Mouse (Mus musculus) hindbrain, embryonic 10.5 days (tissue): ENCODE results near the gene Rpl23. TPM values are rescaled to one million over a fixed set of nuclear protein-coding genes. Genes with fewer than 3 reads are reported as not detected.

Experiments
- DNase-seq: peaks from one replicate; pipeline ENCODE4 v3.0.0-alpha.2; 2017; ENCODE audit warnings: low spot score
- H3K27ac ChIP-seq: fragments of 300-500 bp; sonication (generic); 2 replicates; pipeline ENCODE4 v1.5.1; 2016; ENCODE audit warnings: mild to moderate bottlenecking, moderate library complexity
- H3K27me3 ChIP-seq: fragments of 300-500 bp; sonication (generic); 2 replicates; pipeline ENCODE4 v1.6.1; 2016; ENCODE audit warnings: mild to moderate bottlenecking; ENCODE audit not compliant: poor library complexity, insufficient read depth, severe bottlenecking
- H3K36me3 ChIP-seq: fragments of 300-500 bp; sonication (generic); 2 replicates; pipeline ENCODE4 v1.6.1; 2016; ENCODE audit warnings: mild to moderate bottlenecking, moderate library complexity
- H3K4me1 ChIP-seq: fragments of 300-500 bp; sonication (generic); replicated peaks from 2 replicates; pipeline ENCODE4 v1.6.1; 2016; ENCODE audit warnings: mild to moderate bottlenecking
- H3K4me3 ChIP-seq: fragments of 300-500 bp; sonication (generic); 2 replicates; pipeline ENCODE4 v1.5.1; 2016; ENCODE audit warnings: mild to moderate bottlenecking, moderate library complexity
- H3K9me3 ChIP-seq: fragments of 300-500 bp; sonication (generic); 2 replicates; pipeline ENCODE4 v1.6.1; 2016; ENCODE audit warnings: mild to moderate bottlenecking, moderate library complexity
- WGBS: fragments of 180-500 bp; shearing (Covaris S2); methylation state at CpG from one replicate; pipeline ENCODE4 v1.1.7; 2016; 5-methylcytosine and 5-hydroxymethylcytosine counted together
- polyA plus RNA-seq: library from polyadenylated mRNA; unstranded; fragments of >200 nt; fragmentation: Nextera tagmentation; extraction: Ambion mirVana; gene quantifications from 2 replicates; pipeline ENCODE4 v1.2.1, GENCODE M21; 2016

Gene Rpl23
- polyA plus RNA-seq, 1 experiment from 2014 or later, result 381 TPM

GRCm38 (mm10) chr11:97811569-97812362, 29.5 kb upstream of the Rpl23 start:
- no peak for DNase-seq
- Histone ChIP-seq H3K4me1 (peaks cover 97% of the 10 kb centered on the region), H3K4me3 (peak overlapping the region; percentile 27), H3K27me3 (no peaks in the 10 kb centered on the region), H3K27ac (peak overlapping the region; percentile 90), H3K9me3 (no peaks in the 10 kb centered on the region), H3K36me3 (peaks cover 55% of the 10 kb centered on the region)
- WGBS, result 29% methylated on average over 12 of the region's 13 CpGs

- WGBS, result 20% methylated on average over 3 of the region's 3 CpGs
These were observed 28.7 kb upstream of the Rpl23 start for GRCm38 (mm10) chr11:97810970-97811369.

DNA sequence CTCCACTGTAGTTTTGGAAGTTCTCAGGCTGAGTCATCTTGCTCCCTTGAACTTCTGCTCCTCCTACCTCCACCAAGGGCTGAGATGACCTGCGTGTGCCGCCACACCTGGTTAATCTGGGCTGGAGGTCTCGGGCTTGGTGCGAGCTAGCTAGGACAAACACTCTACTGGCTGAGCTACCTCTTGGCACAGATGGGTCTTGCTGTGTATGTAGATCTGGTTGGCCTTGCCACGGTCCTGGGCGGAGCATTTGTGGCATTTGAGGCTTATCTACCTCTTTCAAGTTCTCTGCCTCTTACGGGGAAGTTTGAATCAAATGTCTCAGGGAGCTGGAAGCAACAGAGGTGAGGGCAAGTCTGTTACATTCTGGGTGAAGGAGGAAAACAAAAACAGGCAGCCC, 28.1 kb upstream of the Rpl23 start:
- H3K4me1 ChIP-seq, result peaks cover 97% of the 10 kb centered on the region
- no peaks in the 10 kb centered on the region for H3K27me3 ChIP-seq
- WGBS, result 79% methylated on average over 7 of the region's 7 CpGs
- H3K4me3 ChIP-seq, result no peak overlapping the region
- peaks cover 47% of the 10 kb centered on the region for H3K36me3 ChIP-seq
- peak overlapping the region; percentile 17; the same call in 1 of the 2 replicates for H3K27ac ChIP-seq
- no peaks in the 10 kb centered on the region for H3K9me3 ChIP-seq
- no peak for DNase-seq

More at GRCm38 (mm10) chr11:97810970-97811369, 28.7 kb upstream of the Rpl23 start:
- DNase-seq, result no peak
- no peaks in the 10 kb centered on the region for H3K9me3 ChIP-seq
- H3K27ac ChIP-seq, result peak overlapping the region; percentile 50; the same call in 1 of the 2 replicates
- H3K4me3 ChIP-seq, result no peak overlapping the region
- H3K36me3 ChIP-seq, result peaks cover 53% of the 10 kb centered on the region
- peaks cover 97% of the 10 kb centered on the region for H3K4me1 ChIP-seq
- no peaks in the 10 kb centered on the region for H3K27me3 ChIP-seq

GRCm38 (mm10) chr11:97809235-97810121, 27.2 kb upstream of the Rpl23 start:
- peak overlapping the region; percentile 63 for H3K27ac ChIP-seq
- H3K4me1 ChIP-seq, result peaks cover 97% of the 10 kb centered on the region
- H3K36me3 ChIP-seq, result peaks cover 39% of the 10 kb centered on the region
- 71% methylated on average over 7 of the region's 7 CpGs for WGBS
- no peaks in the 10 kb centered on the region for H3K9me3 ChIP-seq
- H3K27me3 ChIP-seq, result no peaks in the 10 kb centered on the region
- no peak for DNase-seq
- H3K4me3 ChIP-seq, result no peak overlapping the region

DNA sequence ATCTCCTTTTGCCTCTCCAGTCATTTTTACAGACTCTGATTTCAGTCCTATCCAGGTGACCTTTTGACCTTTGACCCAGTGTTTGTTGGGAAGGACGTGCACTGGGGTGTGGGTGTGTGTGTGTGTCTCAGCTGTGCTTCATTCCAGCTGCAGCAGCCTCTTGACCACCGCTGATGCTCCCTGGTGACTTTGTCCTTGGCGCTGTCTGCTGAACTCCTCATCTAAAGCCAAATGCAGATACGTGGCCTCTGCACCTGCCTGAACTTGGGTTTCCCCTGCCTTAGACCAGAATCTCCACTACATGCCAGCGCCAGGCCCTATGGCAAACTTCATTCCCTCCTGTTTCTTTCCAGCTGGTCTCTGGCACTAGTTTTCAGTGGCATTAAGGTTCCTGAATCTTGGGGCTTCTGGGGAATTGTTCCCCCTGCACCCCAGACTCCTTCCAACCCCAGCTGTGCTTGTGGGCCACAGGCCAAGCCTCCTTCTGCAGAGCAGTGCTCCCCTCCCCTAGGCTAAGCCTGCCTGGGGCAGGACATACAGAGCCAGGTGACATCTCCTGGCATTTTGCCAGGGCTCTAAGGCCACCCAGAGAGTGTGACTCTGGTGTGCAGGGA, 26.5 kb upstream of the Rpl23 start:
- WGBS, result 41% methylated on average over 5 of the region's 5 CpGs
- H3K36me3 ChIP-seq, result peaks cover 33% of the 10 kb centered on the region
- no peak for DNase-seq
- H3K27ac ChIP-seq, result peak overlapping the region; percentile 63
- H3K4me1 ChIP-seq, result peaks cover 97% of the 10 kb centered on the region
- H3K4me3 ChIP-seq, result no peak overlapping the region
- H3K27me3 ChIP-seq, result no peaks in the 10 kb centered on the region
- H3K9me3 ChIP-seq, result no peaks in the 10 kb centered on the region

DNA sequence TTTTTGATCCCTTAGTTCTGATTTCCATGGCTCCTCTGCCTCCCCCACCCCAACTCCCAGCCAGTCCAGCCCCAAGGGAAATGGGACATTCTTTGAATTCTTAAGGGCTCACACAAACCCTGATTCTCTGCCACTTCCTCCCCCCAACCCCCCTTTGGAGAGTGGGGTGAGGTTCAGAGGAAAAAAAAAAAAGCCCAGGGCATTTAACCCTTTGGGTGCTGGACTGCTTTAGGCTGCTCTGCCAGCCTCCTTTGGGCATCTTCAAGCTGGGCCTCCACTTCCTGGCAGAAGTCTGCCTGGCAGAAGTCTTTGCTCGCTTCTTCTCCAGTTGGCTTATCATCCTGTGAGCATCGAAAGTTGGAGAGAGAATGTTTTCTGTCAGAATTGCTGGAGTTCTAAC, 25.9 kb upstream of the Rpl23 start:
- Histone ChIP-seq H3K4me1 (peaks cover 91% of the 10 kb centered on the region), H3K9me3 (no peaks in the 10 kb centered on the region), H3K27me3 (no peaks in the 10 kb centered on the region), H3K4me3 (peak overlapping the region; percentile 14), H3K27ac (peak overlapping the region; percentile 63), H3K36me3 (peaks cover 33% of the 10 kb centered on the region)
- no peak for DNase-seq
- WGBS, result 71% methylated on average over 2 of the region's 2 CpGs

GRCm38 (mm10) chr11:97807626-97808025, 25.4 kb upstream of the Rpl23 start:
- Histone ChIP-seq H3K9me3 (no peaks in the 10 kb centered on the region), H3K27ac (peak overlapping the region; percentile 63), H3K27me3 (no peaks in the 10 kb centered on the region), H3K4me1 (peaks cover 88% of the 10 kb centered on the region), H3K4me3 (peak overlapping the region; percentile 14; the same call in 1 of the 2 replicates), H3K36me3 (peaks cover 33% of the 10 kb centered on the region)
- WGBS, result 50% methylated on average over 6 of the region's 6 CpGs
- no peak for DNase-seq

- Histone ChIP-seq H3K4me1 (peaks cover 88% of the 10 kb centered on the region), H3K27me3 (no peaks in the 10 kb centered on the region), H3K4me3 (peak overlapping the region; percentile 26; the same call in 1 of the 2 replicates), H3K36me3 (peaks cover 33% of the 10 kb centered on the region), H3K27ac (peak overlapping the region; percentile 68), H3K9me3 (no peaks in the 10 kb centered on the region)
- DNase-seq, result no peak
- WGBS, result 58% methylated on average over 7 of the region's 7 CpGs
These were observed 24.4 kb upstream of the Rpl23 start for GRCm38 (mm10) chr11:97806613-97806964.

- H3K4me3 ChIP-seq, result peak overlapping the region; percentile 26; the same call in 1 of the 2 replicates
- H3K4me1 ChIP-seq, result peaks cover 88% of the 10 kb centered on the region
- WGBS, result 53% methylated on average over 15 of the region's 15 CpGs
- H3K27me3 ChIP-seq, result no peaks in the 10 kb centered on the region
- no peak for DNase-seq
- peak overlapping the region; percentile 68 for H3K27ac ChIP-seq
- H3K9me3 ChIP-seq, result no peaks in the 10 kb centered on the region
- peaks cover 33% of the 10 kb centered on the region for H3K36me3 ChIP-seq
These were observed 23.7 kb upstream of the Rpl23 start for GRCm38 (mm10) chr11:97805662-97806612.

- no peaks in the 10 kb centered on the region for H3K9me3 ChIP-seq
- 38% methylated on average over 9 of the region's 9 CpGs for WGBS
- H3K36me3 ChIP-seq, result peaks cover 33% of the 10 kb centered on the region
- peak overlapping the region; percentile 26; the same call in 1 of the 2 replicates for H3K4me3 ChIP-seq
- peaks cover 83% of the 10 kb centered on the region for H3K4me1 ChIP-seq
- peak overlapping the region; percentile 68 for H3K27ac ChIP-seq
- no peak for DNase-seq
- H3K27me3 ChIP-seq, result no peaks in the 10 kb centered on the region
These were observed 22.8 kb upstream of the Rpl23 start for GRCm38 (mm10) chr11:97804841-97805661.

- Histone ChIP-seq H3K27me3 (no peaks in the 10 kb centered on the region), H3K27ac (peak overlapping the region; percentile 68; the same call in 1 of the 2 replicates), H3K36me3 (peaks cover 22% of the 10 kb centered on the region), H3K4me3 (no peak overlapping the region), H3K4me1 (peaks cover 80% of the 10 kb centered on the region), H3K9me3 (no peaks in the 10 kb centered on the region)
- WGBS, result 77% methylated on average over 5 of the region's 5 CpGs
- DNase-seq, result no peak
These were observed 21.6 kb upstream of the Rpl23 start for GRCm38 (mm10) chr11:97803847-97804246.
